Mouse (Mus musculus) lung, embryonic 14.5 days (tissue): ENCODE measurements at regions not wholly inside any gene's neighbourhood (a gene's known extent, or its start where the extent isn't known, plus 50 kb on each side); places are given as distances from the start of the nearest gene placed in this dataset.
A peak's percentile ranks its signal among the peaks of the same experiment; 100 is the strongest.

ENCODE experiments used
- ATAC-seq: fragments of 200-750 bp; cut with Nextera tagmentation; 2 replicates; pipeline ENCODE4 v1.8.0; 2017; ENCODE audit warnings: mild to moderate bottlenecking, moderate TSS enrichment, moderate library complexity; ENCODE audit not compliant: insufficient read depth
- DNase-seq: peaks from one replicate; pipeline ENCODE4 v3.0.0-alpha.2; 2015
- H3K27ac ChIP-seq: fragments of 300-500 bp; sonication (generic); 2 replicates; pipeline ENCODE4 v1.5.1; 2014; ENCODE audit warnings: low read depth, mild to moderate bottlenecking, moderate library complexity
- H3K27me3 ChIP-seq: fragments of 300-500 bp; sonication (generic); 2 replicates; pipeline ENCODE4 v1.6.1; 2014; ENCODE audit warnings: low read length, control low read depth; ENCODE audit not compliant: insufficient read depth
- H3K36me3 ChIP-seq: fragments of 300-500 bp; sonication (generic); 2 replicates; pipeline ENCODE4 v1.6.1; 2014; ENCODE audit warnings: control low read depth; ENCODE audit not compliant: insufficient read depth
- H3K4me1 ChIP-seq: fragments of 300-500 bp; sonication (generic); 2 replicates; pipeline ENCODE4 v1.6.1; 2014; ENCODE audit warnings: antibody characterized with exemption, control low read depth; ENCODE audit not compliant: insufficient read depth
- H3K4me2 ChIP-seq: fragments of 300-500 bp; sonication (generic); 2 replicates; pipeline ENCODE4 v1.6.1; 2014; ENCODE audit warnings: mild to moderate bottlenecking
- H3K4me3 ChIP-seq: fragments of 300-500 bp; sonication (generic); 2 replicates; pipeline ENCODE4 v1.5.1; 2014; ENCODE audit warnings: low read depth, low read length
- H3K9ac ChIP-seq: fragments of 300-500 bp; sonication (generic); 2 replicates; pipeline ENCODE4 v1.6.1; 2014
- H3K9me3 ChIP-seq: fragments of 300-500 bp; sonication (generic); 2 replicates; pipeline ENCODE4 v1.6.1; 2016; ENCODE audit warnings: low read depth, low read length, control low read depth
- CTCF ChIP-seq: IDR thresholded peaks from 2 replicates; pipeline ENCODE4 v1.5.1; 2016; ENCODE audit warnings: antibody characterized with exemption, low read depth
- WGBS: fragments of 180-500 bp; shearing (Covaris S2); extraction: QIAGEN DNeasy Blood & Tissue Kit; methylation state at CpG from one replicate; pipeline ENCODE4 v1.1.7; 2014; 5-methylcytosine and 5-hydroxymethylcytosine counted together

DNA sequence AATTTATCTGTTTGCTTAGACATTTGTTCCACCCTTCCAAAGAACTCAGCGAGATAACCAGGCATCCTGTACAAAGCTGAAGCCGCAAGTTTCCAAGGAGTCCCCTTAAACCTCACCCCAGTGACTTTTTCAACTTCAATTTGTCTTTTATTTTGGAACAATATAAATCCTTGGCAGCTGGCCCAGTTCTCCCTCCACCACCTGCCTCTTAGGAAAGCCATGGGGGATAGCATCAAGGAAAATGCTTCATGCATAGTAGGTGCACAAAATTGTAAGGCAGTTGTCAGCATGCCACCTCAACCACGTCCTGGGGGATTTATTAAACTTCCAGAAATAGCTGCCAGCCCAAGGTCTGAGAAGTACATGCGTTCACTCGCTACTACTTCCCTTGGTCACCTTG lies 214.1 kb upstream of the Usp24 start:
- Histone ChIP-seq H3K9me3 (no peaks in the 10 kb centered on the region), H3K4me3 (no peak overlapping the region), H3K9ac (no peak overlapping the region), H3K4me2 (no peak overlapping the region), H3K27me3 (no peaks in the 10 kb centered on the region), H3K36me3 (no peaks in the 10 kb centered on the region), H3K4me1 (peaks cover 10% of the 10 kb centered on the region), H3K27ac (no peak overlapping the region)
- 27% methylated on average over 5 of the region's 5 CpGs for WGBS
- no peak for ATAC-seq
- DNase-seq, result peak; percentile 39
- TF ChIP-seq CTCF, result no peak

- Histone ChIP-seq H3K9ac (no peak overlapping the region), H3K4me2 (no peak overlapping the region), H3K4me3 (no peak overlapping the region), H3K4me1 (peaks cover 10% of the 10 kb centered on the region), H3K9me3 (no peaks in the 10 kb centered on the region), H3K27me3 (no peaks in the 10 kb centered on the region), H3K27ac (no peak overlapping the region), H3K36me3 (no peaks in the 10 kb centered on the region)
- WGBS, result 48% methylated on average over 7 of the region's 7 CpGs
- ATAC-seq, result no peak
- no peak for TF ChIP-seq CTCF
- DNase-seq, result peak; percentile 31
Observed at GRCm38 (mm10) chr4:106102451-106102977, 213.5 kb upstream of the Usp24 start.

DNA sequence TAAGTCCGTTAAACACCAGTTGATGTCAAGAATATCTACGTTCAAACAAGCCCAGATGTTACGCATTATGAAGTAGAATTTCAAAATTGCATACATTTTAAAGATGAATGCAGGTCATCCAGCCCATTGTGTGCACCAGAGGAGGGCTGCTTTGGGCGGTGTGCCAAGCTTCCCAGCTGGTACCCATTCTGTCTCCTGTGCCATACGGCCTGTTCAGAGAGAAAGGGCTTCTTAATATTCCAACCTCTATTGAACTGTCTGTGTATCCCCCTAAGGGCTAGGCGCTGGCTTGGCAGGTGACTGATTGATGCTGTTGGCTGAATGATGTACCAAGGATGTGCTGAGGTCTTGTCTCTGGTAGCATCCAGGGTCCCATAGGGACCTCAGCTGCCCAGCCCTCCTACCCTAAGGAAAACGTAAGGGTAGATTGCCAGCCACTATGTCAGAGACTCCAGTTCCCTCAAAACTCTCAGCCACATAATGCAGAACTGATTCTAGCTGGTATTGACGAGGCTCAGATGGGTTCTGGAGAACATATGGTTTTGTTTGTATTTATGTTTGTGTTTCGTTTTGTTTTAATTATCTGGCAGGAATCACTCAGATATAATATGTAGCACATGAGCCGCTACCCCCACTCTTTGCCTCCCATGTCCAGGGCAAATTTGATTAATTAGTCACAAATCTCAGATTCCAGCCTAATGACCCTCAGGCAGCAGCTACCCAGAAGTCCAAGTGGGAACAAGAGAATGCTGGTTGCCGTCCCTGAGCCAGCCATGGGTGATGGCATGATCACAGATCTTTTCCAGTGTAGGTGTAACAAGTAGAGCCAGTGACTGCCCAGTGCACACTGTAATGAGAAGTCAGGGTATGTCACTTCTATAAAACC lies 212.0 kb upstream of the Usp24 start:
- Histone ChIP-seq H3K27me3 (no peaks in the 10 kb centered on the region), H3K9ac (no peak overlapping the region), H3K9me3 (no peaks in the 10 kb centered on the region), H3K27ac (no peak overlapping the region), H3K4me3 (no peak overlapping the region), H3K4me2 (no peak overlapping the region), H3K36me3 (no peaks in the 10 kb centered on the region), H3K4me1 (peaks cover 10% of the 10 kb centered on the region)
- DNase-seq, result no peak
- TF ChIP-seq CTCF, result no peak
- ATAC-seq, result no peak; the same call in 1 of the 2 replicates
- 63% methylated on average over 11 of the region's 11 CpGs for WGBS

GRCm38 (mm10) chr4:106112981-106113380 lies 203.0 kb upstream of the Usp24 start:
- ATAC-seq (no peak), DNase-seq (no peak)
- H3K4me3 ChIP-seq, result no peak overlapping the region
- no peak overlapping the region for H3K4me2 ChIP-seq
- no peaks in the 10 kb centered on the region for H3K4me1 ChIP-seq
- H3K27ac ChIP-seq, result no peak overlapping the region
- H3K9me3 ChIP-seq, result no peaks in the 10 kb centered on the region
- no peaks in the 10 kb centered on the region for H3K27me3 ChIP-seq
- no peaks in the 10 kb centered on the region for H3K36me3 ChIP-seq
- no peak for TF ChIP-seq CTCF
- no peak overlapping the region for H3K9ac ChIP-seq

DNA sequence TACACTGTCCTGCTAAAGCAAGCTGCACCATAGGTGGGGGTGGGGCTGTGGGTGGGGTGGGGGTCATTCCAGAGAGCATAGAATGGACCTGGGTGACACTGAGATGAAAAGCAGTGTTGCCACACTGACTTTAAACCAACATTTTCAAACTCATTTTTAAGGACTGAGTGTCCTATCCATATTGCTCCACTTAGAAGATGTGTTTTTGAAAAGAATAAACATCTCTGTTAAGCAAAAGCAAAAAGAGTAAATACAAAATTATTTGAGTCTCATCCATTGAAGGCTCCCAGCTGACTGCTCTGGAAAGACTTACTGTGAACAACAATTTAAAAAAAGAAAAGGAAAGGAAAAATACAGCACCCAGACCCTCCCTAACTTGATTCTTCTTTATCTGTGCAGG lies 202.3 kb upstream of the Usp24 start:
- no peak overlapping the region for H3K27ac ChIP-seq
- H3K36me3 ChIP-seq, result no peaks in the 10 kb centered on the region
- DNase-seq (no peak), ATAC-seq (no peak)
- H3K4me1 ChIP-seq, result no peaks in the 10 kb centered on the region
- TF ChIP-seq CTCF, result no peak
- H3K27me3 ChIP-seq, result no peaks in the 10 kb centered on the region
- no peak overlapping the region for H3K4me3 ChIP-seq
- H3K4me2 ChIP-seq, result no peak overlapping the region
- H3K9ac ChIP-seq, result no peak overlapping the region
- H3K9me3 ChIP-seq, result no peaks in the 10 kb centered on the region

DNA sequence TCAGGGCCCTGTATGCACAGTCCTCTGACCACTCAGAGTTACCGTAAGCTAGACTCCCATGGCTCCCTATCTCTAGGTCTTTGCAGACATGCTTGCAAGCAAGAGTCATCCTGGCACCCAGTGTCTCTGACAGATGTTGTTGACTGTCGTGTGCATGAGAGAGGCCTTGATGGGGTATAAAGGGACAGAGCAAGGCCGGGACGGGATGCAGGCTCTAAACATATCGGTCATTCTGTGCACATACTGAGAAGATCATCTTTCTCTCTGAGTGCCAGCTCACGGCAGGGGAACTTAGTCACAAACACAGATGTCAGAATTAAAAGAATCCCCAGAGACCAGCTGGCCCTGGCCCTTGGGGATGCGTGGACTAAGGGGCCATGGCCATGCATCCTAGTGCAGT lies 199.4 kb upstream of the Usp24 start:
- ATAC-seq (no peak), DNase-seq (no peak)
- Histone ChIP-seq H3K27ac (0 out of 2 replicates have a peak overlapping the region, but pooled peaks have one; percentile 9), H3K4me3 (no peak overlapping the region), H3K27me3 (no peaks in the 10 kb centered on the region), H3K9ac (no peak overlapping the region), H3K4me2 (no peak overlapping the region), H3K4me1 (no peaks in the 10 kb centered on the region), H3K9me3 (no peaks in the 10 kb centered on the region), H3K36me3 (no peaks in the 10 kb centered on the region)
- 68% methylated on average over 7 of the region's 7 CpGs for WGBS
- TF ChIP-seq CTCF, result no peak

DNA sequence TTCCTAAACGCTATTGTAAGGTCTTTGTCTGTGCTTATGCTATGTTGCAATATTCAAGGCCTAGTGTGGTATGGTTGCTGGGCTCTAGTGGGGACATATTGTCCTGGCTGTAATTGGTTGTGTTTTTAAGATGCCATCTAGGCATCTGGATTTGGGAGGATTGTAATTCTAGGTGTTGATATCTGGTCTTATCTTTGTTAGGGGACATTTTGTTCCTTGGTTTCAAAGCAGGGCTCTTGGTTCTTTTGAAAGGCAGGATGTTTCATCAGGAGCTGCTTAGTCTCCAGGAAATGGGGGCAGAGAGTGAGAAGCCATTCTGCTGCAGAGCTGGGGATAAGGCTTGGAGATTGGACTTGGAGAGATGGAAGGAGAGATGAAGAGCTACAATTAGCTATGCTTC lies 194.7 kb upstream of the Usp24 start:
- WGBS, result 77% methylated on average over 1 of the region's 1 CpGs
- no peak for TF ChIP-seq CTCF
- ATAC-seq (no peak), DNase-seq (no peak)
- Histone ChIP-seq H3K9ac (no peak overlapping the region), H3K27me3 (no peaks in the 10 kb centered on the region), H3K4me3 (no peak overlapping the region), H3K4me2 (no peak overlapping the region), H3K9me3 (no peaks in the 10 kb centered on the region), H3K36me3 (no peaks in the 10 kb centered on the region), H3K4me1 (no peaks in the 10 kb centered on the region), H3K27ac (no peak overlapping the region)
